Mouse (Mus musculus) bone marrow, adult 2 months (tissue): ENCODE measurements around the gene Zfp800.

Experiments used
- CTCF ChIP-seq: fragments of 200-500 bp; IDR thresholded peaks from 2 replicates; pipeline ENCODE4 v1.5.1; 2011; ENCODE audit warnings: low read length, control low read depth; ENCODE audit not compliant: control insufficient read depth, insufficient read depth
- POLR2A ChIP-seq: fragments of 200-500 bp; IDR thresholded peaks from 2 replicates; pipeline ENCODE4 v1.6.1; 2011; ENCODE audit warnings: low read depth, mild to moderate bottlenecking, control low read depth, low read length, borderline replicate concordance; ENCODE audit not compliant: control insufficient read depth

DNA sequence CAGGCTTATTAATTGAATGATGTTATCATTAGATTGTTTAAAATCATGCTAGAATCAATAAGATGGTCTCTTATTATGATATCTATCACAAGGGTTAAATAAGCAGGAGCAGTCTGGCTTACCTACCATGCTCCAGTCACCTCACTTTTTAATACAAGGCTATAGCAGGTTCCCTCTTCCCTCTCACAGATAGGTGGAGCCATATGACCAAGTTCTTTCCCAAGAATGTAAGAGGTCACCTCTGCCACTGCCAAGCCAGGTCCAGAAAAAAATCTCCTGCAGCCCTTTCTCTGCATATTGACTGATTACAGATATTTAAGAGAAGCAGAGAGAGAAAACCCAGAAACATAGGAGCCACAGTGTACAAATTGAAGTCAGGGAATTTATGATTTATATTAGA is 88.1 kb downstream of the Zfp800 start:
- no peak for TF ChIP-seq CTCF
- TF ChIP-seq POLR2A, result no peak
